Comparison of ENCODE assay signal across 27 mouse cellular contexts in genomic region chr3:79370385-79370929, GRCm38 (mm10). TPM values are rescaled to one million over a fixed set of nuclear protein-coding genes. Genes with fewer than 3 reads are reported as not detected.
DNase-seq lines count a peak whose midpoint lies in the region; ATAC-seq and TF ChIP-seq lines count a peak whose summit lies in the region.
"Had no signal": no experiment of that assay in that cellular context is flagged by ENCODE, and none has a peak within 500 bp of the region (broad histone marks: within the 10 kb centered on the region; RNA-seq: fewer than 3 reads in every experiment).

No protein-coding gene starts in this region.

- H3K4me2 ChIP-seq in midbrain, embryonic 14.5 days (ENCODE audit: low read length): no peak overlapping the region
- H3K4me2 ChIP-seq in lung, embryonic 15.5 days: no peak overlapping the region
- H3K4me2 ChIP-seq in liver, postnatal 0 days (ENCODE audit: low read depth, low read length): no peak overlapping the region
- H3K4me2 ChIP-seq: forebrain, embryonic 13.5 days; heart, embryonic 12.5 days had no signal

- no peak for TF ChIP-seq CTCF in liver, postnatal 0 days (IDR thresholded peaks at IDR 0.05; ENCODE audit: low read depth)

- H3K27ac ChIP-seq in midbrain, embryonic 14.5 days (replicated peaks; ENCODE audit: low read depth, low read length): no peak overlapping the region
- H3K27ac ChIP-seq in midbrain, embryonic 10.5 days (replicated peaks): no peak overlapping the region
- H3K27ac ChIP-seq in lung, embryonic 15.5 days: no peak overlapping the region
- no peak overlapping the region for H3K27ac ChIP-seq in liver, postnatal 0 days (ENCODE audit: low read depth)
- H3K27ac ChIP-seq: embryonic facial prominence, embryonic 10.5 days; forebrain, embryonic 13.5 days had no signal

- H3K36me3 ChIP-seq in midbrain, embryonic 14.5 days (ENCODE audit: control insufficient read depth, insufficient read depth, low read length): no peaks in the 10 kb centered on the region
- H3K36me3 ChIP-seq in midbrain, embryonic 10.5 days: no peaks in the 10 kb centered on the region
- no peaks in the 10 kb centered on the region for H3K36me3 ChIP-seq in lung, embryonic 15.5 days
- H3K36me3 ChIP-seq in liver, postnatal 0 days (replicated peaks; ENCODE audit: insufficient read depth, low read length): no peaks in the 10 kb centered on the region
- H3K36me3 ChIP-seq: embryonic facial prominence, embryonic 10.5 days; heart, embryonic 12.5 days had no signal

- no peak for ATAC-seq in midbrain, embryonic 14.5 days (ENCODE audit: low FRiP score, low TSS enrichment)
- peak; percentile 56; the same call in 1 of the 2 replicates for ATAC-seq in lung, embryonic 15.5 days (ENCODE audit: borderline replicate concordance, extremely low read depth, low FRiP score, low TSS enrichment)
- no peak for ATAC-seq in liver, postnatal 0 days
- ATAC-seq: forebrain, embryonic 13.5 days; forebrain, postnatal 0 days had no signal

- 0 out of 2 replicates have a peak, but pooled peaks cover 4% of the 10 kb centered on the region for H3K4me1 ChIP-seq in midbrain, embryonic 14.5 days (ENCODE audit: control insufficient read depth, insufficient read depth, low read length)
- H3K4me1 ChIP-seq in midbrain, embryonic 10.5 days: peaks cover 6% of the 10 kb centered on the region; the same call in 1 of the 2 replicates
- peaks cover 11% of the 10 kb centered on the region for H3K4me1 ChIP-seq in lung, embryonic 15.5 days
- H3K4me1 ChIP-seq in liver, postnatal 0 days (ENCODE audit: insufficient read depth): 0 out of 2 replicates have a peak, but pooled peaks cover 2% of the 10 kb centered on the region
- H3K4me1 ChIP-seq: embryonic facial prominence, embryonic 10.5 days; forebrain, embryonic 13.5 days had no signal

- H3K27me3 ChIP-seq in midbrain, embryonic 14.5 days (ENCODE audit: control insufficient read depth, insufficient read depth, low read length): no peaks in the 10 kb centered on the region
- H3K27me3 ChIP-seq in midbrain, embryonic 10.5 days (ENCODE audit: low read depth, poor library complexity, severe bottlenecking): no peaks in the 10 kb centered on the region
- H3K27me3 ChIP-seq in lung, embryonic 15.5 days: no peaks in the 10 kb centered on the region
- no peaks in the 10 kb centered on the region for H3K27me3 ChIP-seq in liver, postnatal 0 days (ENCODE audit: insufficient read depth, low read length)
- H3K27me3 ChIP-seq: forebrain, embryonic 13.5 days; heart, embryonic 12.5 days had no signal

- TF ChIP-seq EP300 in liver, postnatal 0 days (IDR thresholded peaks at IDR 0.05; ENCODE audit: low read depth): no peak

- 50% methylated on average over 4 of the region's 4 CpGs for WGBS in midbrain, embryonic 14.5 days
- WGBS in midbrain, embryonic 10.5 days: 78% methylated on average over 4 of the region's 4 CpGs
- 35% methylated on average over 4 of the region's 4 CpGs for WGBS in lung, embryonic 15.5 days
- WGBS in liver, postnatal 0 days (ENCODE audit: insufficient replicate concordance): 53% methylated on average over 4 of the region's 4 CpGs

- no peak overlapping the region for H3K9ac ChIP-seq in midbrain, embryonic 14.5 days (replicated peaks; ENCODE audit: low read length)
- no peak overlapping the region for H3K9ac ChIP-seq in lung, embryonic 15.5 days
- H3K9ac ChIP-seq in liver, postnatal 0 days (replicated peaks): no peak overlapping the region
- H3K9ac ChIP-seq: forebrain, embryonic 13.5 days; forebrain, postnatal 0 days; heart, embryonic 12.5 days had no signal

- no peaks in the 10 kb centered on the region for H3K9me3 ChIP-seq in midbrain, embryonic 14.5 days (ENCODE audit: control insufficient read depth, low read length)
- no peaks in the 10 kb centered on the region for H3K9me3 ChIP-seq in midbrain, embryonic 10.5 days (replicated peaks)
- no peaks in the 10 kb centered on the region for H3K9me3 ChIP-seq in lung, embryonic 15.5 days
- no peaks in the 10 kb centered on the region for H3K9me3 ChIP-seq in liver, postnatal 0 days (ENCODE audit: low read length)
- H3K9me3 ChIP-seq: embryonic facial prominence, embryonic 10.5 days; forebrain, embryonic 13.5 days; heart, embryonic 12.5 days had no signal

- peak; percentile 20 for DNase-seq in midbrain, embryonic 14.5 days
- DNase-seq in midbrain, embryonic 10.5 days (ENCODE audit: low spot score): no peak
- DNase-seq in lung, postnatal 14 days: peak; percentile 47
- no peak for DNase-seq in gastrocnemius, adult 8-10 months (ENCODE audit: low spot score in 2 of 2)
- no peak for DNase-seq in layer of hippocampus, adult 18-20 months (ENCODE audit: low spot score in 2 of 2)
- DNase-seq in spleen, adult 18-20 months: no peak
- no peak for DNase-seq in liver, postnatal 0 days
- DNase-seq: adrenal gland, postnatal 10 days; cerebellum, adult 11-12 months; cerebellum, adult 9-10 months; cerebellum, postnatal 25 days; forebrain, postnatal 0 days; gastrocnemius, postnatal 25 days; heart, postnatal 36 days had no signal

- no peak overlapping the region for H3K4me3 ChIP-seq in midbrain, embryonic 14.5 days (replicated peaks; ENCODE audit: low read depth, low read length)
- H3K4me3 ChIP-seq in midbrain, embryonic 10.5 days: no peak overlapping the region
- H3K4me3 ChIP-seq in lung, embryonic 15.5 days: no peak overlapping the region
- no peak overlapping the region for H3K4me3 ChIP-seq in liver, postnatal 0 days (ENCODE audit: low read depth, low read length)
- H3K4me3 ChIP-seq: embryonic facial prominence, embryonic 10.5 days; forebrain, embryonic 13.5 days; heart, embryonic 12.5 days had no signal

RNA-seq across cellular contexts. Expression of gene Gm17359, which starts 34.0 kb away (rescaled TPM):
- 0.34 TPM in 1 of 2 replicates, not detected in the other for polyA plus RNA-seq in midbrain, embryonic 14.5 days (2014; fragmentation: Nextera tagmentation; extraction: Ambion mirVana)
- polyA plus RNA-seq in midbrain, embryonic 10.5 days (2016; fragmentation: Nextera tagmentation; extraction: Ambion mirVana): 0.14 TPM in 1 of 2 replicates, not detected in the other
- polyA plus RNA-seq in lung, embryonic 15.5 days (2015; fragmentation: Nextera tagmentation; extraction: Ambion mirVana): not detected in 2 replicates
- total RNA-seq in gastrocnemius, adult 8-10 months (2022): not detected
- total RNA-seq in layer of hippocampus, adult 18-20 months (2021): not detected
- polyA plus RNA-seq in liver, postnatal 0 days (2015; fragmentation: Nextera tagmentation; extraction: Ambion mirVana): 0.09 TPM in 2 replicates
- total RNA-seq: adrenal gland, postnatal 10 days; adrenal gland, postnatal 4 days; forebrain, postnatal 0 days; gastrocnemius, adult 18-20 months; gastrocnemius, postnatal 25 days; granulocyte monocyte progenitor cell, adult 5-6 weeks; heart, adult 8-10 months; heart, postnatal 36 days; MEL had no signal
- polyA plus RNA-seq: C2C12; embryonic facial prominence, embryonic 14.5 days; forebrain, embryonic 13.5 days; forebrain, postnatal 0 days; heart, embryonic 12.5 days; heart, embryonic 16.5 days; hindbrain, embryonic 11.5 days had no signal

Comparison
In these comparisons a context has a peak if more than half of its experiments do, and no peak if none do; other contexts are left out.
1. DNase-seq: peak in midbrain, embryonic 14.5 days (single experiment) and lung, postnatal 14 days (single experiment); none in midbrain, embryonic 10.5 days (single experiment), gastrocnemius, adult 8-10 months (0 of 2), layer of hippocampus, adult 18-20 months (0 of 2), spleen, adult 18-20 months (0 of 2) and liver, postnatal 0 days (single experiment).